Mouse (Mus musculus): ENCODE measurements around the gene Mtmr14. TPM values are rescaled to one million over a fixed set of nuclear protein-coding genes. Genes with fewer than 3 reads are reported as not detected.

Mtmr14 gene
- total and polyA plus RNA-seq, 3 experiments: 63.9 to 88.0 (median 81.0) TPM

DNA sequence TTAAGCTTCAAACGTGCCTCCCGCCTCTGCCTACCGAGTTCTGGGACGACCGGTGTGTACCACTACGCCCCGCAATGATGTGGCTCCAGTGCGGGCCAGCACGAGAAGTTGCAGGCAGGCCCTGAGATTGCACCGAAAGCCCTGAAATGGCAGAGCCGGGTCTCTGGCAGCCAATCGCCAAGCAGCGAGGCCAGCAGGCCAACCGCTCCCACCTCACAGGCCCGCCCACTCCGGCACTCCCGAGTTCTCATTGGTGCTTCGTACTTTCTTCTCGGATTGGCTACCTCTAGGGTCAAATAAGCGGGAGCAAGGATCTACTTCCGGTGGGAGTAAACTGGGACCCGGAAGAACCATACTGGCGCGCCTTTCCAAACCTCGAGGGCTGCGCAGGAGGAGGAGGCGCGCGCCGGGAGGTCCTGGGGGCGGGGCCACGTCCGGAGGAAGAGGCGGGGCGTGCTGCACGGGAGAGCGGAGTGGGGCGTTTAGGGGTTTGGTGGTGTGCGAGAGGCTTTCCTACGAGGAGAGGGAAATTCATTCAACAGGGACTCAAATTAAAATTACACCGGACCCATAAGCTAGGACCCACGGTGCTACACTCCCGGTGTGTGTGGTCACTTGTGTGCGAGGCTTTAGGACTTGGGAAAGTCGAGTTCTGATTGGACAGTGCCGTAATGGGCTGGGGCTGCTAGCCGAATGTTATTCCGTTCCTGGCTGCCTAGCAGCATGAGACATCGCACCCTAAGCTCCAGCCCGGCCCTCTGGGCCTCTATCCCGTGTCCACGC, 89.1 kb downstream of the Mtmr14 start, which contains the start of gene Ogg1:
Ogg1 (plus strand) TSS at position 440 of the 783 bp plus-strand sequence.
- dilution Hi-C loops (cut with MboI; ENCODE audit: extremely low pct_ligation_motif_present, extremely low pct_unique_long_range_greater_than_20kb, low sequenced_read_pairs) (no loop called here), in situ Hi-C loops (cut with MboI; ENCODE audit: low pct_ligation_motif_present, low pct_unique_long_range_greater_than_20kb, low sequenced_read_pairs) (no loop called here)
- H3K36me3 ChIP-seq (replicated peaks in 1 of 2; ENCODE audit: control insufficient read depth in 1 of 2, insufficient read depth in 1 of 2, low read length in 1 of 2): peaks cover 47 to 65% of the 10 kb centered on the region in 2 experiments
- peak within 1 kb of the TSS; percentile 70 for H3K4me2 ChIP-seq (ENCODE audit: insufficient read depth, low read depth, poor library complexity, severe bottlenecking)
- peaks cover 12 to 43% of the 10 kb centered on the region in 2 experiments for H3K4me1 ChIP-seq (ENCODE audit: control insufficient read depth in 1 of 2, insufficient read depth in 2 of 2)
- peak within 1 kb of the TSS; percentile 82 for H3K9ac ChIP-seq (ENCODE audit: insufficient read depth, low read depth)
- DNase-seq (ENCODE audit: extremely low read depth): peak; percentile 99
- no peaks in the 10 kb centered on the region for H3K27me3 ChIP-seq (replicated peaks)
- no peaks in the 10 kb centered on the region for H3K9me3 ChIP-seq (replicated peaks; ENCODE audit: low read length)
- H3K4me3 ChIP-seq (replicated peaks in 1 of 3; ENCODE audit: low read depth in 2 of 3, low read length in 2 of 3, poor library complexity in 1 of 3): peak within 1 kb of the TSS; percentile 60 to 96 (median 74)
- peak; percentile 89 for TF ChIP-seq POLR2A (IDR thresholded peaks at IDR 0.05; ENCODE audit: low read depth, low read length)
- peak; percentile 23; the same call in 1 of the 2 replicates for TF ChIP-seq MYC (IDR thresholded peaks at IDR 0.05; ENCODE audit: low read depth, low read length)
- TF ChIP-seq ELF1 (IDR thresholded peaks at IDR 0.05; ENCODE audit: low read depth, low read length): peak; percentile 98
- peak; percentile 21; the same call in 1 of the 2 replicates for TF ChIP-seq MAX (IDR thresholded peaks at IDR 0.05; ENCODE audit: low read length)
- no peak for TF ChIP-seq CHD1 (IDR thresholded peaks at IDR 0.05; ENCODE audit: low read depth, low read length)
- TF ChIP-seq USF2 (conservative IDR thresholded peaks at IDR 0.05; ENCODE audit: low read depth, low read length): no peak
- peak; percentile 79; the same call in 1 of the 2 replicates for TF ChIP-seq TBP (conservative IDR thresholded peaks at IDR 0.05; ENCODE audit: low read depth, low read length)
- TF ChIP-seq CHD2 (IDR thresholded peaks at IDR 0.05; ENCODE audit: low read length): peak; percentile 95
- TF ChIP-seq ZC3H11A (IDR thresholded peaks at IDR 0.05; ENCODE audit: low read depth, low read length): no peak
- peak; percentile 79 for TF ChIP-seq NELFE (IDR thresholded peaks at IDR 0.05; ENCODE audit: low read depth, low read length)
- no peak for TF ChIP-seq RCOR1 (conservative IDR thresholded peaks at IDR 0.05; ENCODE audit: low read depth, low read length)
- no peak for TF ChIP-seq USF1 (IDR thresholded peaks at IDR 0.05; ENCODE audit: low read depth, low read length)
- TF ChIP-seq MEF2A (IDR thresholded peaks at IDR 0.05; ENCODE audit: borderline replicate concordance, low read depth, low read length): no peak; the same call in 1 of the 2 replicates
- no peak for TF ChIP-seq ZNF384 (IDR thresholded peaks at IDR 0.05; ENCODE audit: low read depth, low read length)
- TF ChIP-seq PAX5 (IDR thresholded peaks at IDR 0.05; ENCODE audit: low read length): no peak
- TF ChIP-seq BHLHE40 (IDR thresholded peaks at IDR 0.05; ENCODE audit: low read depth, low read length): peak; percentile 68; the same call in 1 of the 2 replicates
- TF ChIP-seq JUN (IDR thresholded peaks at IDR 0.05; ENCODE audit: insufficient read depth, low read depth, low read length): no peak
- peak; percentile 91; the same call in 1 of the 2 replicates for TF ChIP-seq E2F4 (IDR thresholded peaks at IDR 0.05; ENCODE audit: insufficient replicate concordance, low read depth, low read length)
- no peak; the same call in 1 of the 2 replicates for TF ChIP-seq GABPA (IDR thresholded peaks at IDR 0.05; ENCODE audit: insufficient replicate concordance, low read depth, low read length)
- TF ChIP-seq IRF4 (IDR thresholded peaks at IDR 0.05; ENCODE audit: low read depth, low read length): peak; percentile 82
- no peak for TF ChIP-seq JUND (conservative IDR thresholded peaks at IDR 0.05; ENCODE audit: low read depth, low read length)
- no peak for TF ChIP-seq ZMIZ1 (IDR thresholded peaks at IDR 0.05; ENCODE audit: low read depth, low read length)
- TF ChIP-seq KAT2A (IDR thresholded peaks at IDR 0.05; ENCODE audit: insufficient replicate concordance, low read length): peak; percentile 85; the same call in 1 of the 2 replicates
- no peak for TF ChIP-seq SMC3 (IDR thresholded peaks at IDR 0.05; ENCODE audit: low read depth, low read length)
- peak; percentile 83 for TF ChIP-seq NRF1 (IDR thresholded peaks at IDR 0.05; ENCODE audit: low read depth, low read length)
- no peak for TF ChIP-seq MAFK (IDR thresholded peaks at IDR 0.05; ENCODE audit: insufficient replicate concordance, low read length)
- no peak for TF ChIP-seq ETS1 (conservative IDR thresholded peaks at IDR 0.05; ENCODE audit: low read depth, low read length)
- peak; percentile 93 for TF ChIP-seq POLR2AphosphoS2 (IDR thresholded peaks at IDR 0.05; ENCODE audit: low read depth, low read length)
- TF ChIP-seq HCFC1 (IDR thresholded peaks at IDR 0.05; ENCODE audit: low read depth, low read length): peak; percentile 89
- TF ChIP-seq RAD21 (IDR thresholded peaks at IDR 0.05; ENCODE audit: low read depth, low read length): no peak; the same call in 1 of the 2 replicates
- TF ChIP-seq MAZ (IDR thresholded peaks at IDR 0.05; ENCODE audit: low read depth, low read length): peak; percentile 69
- TF ChIP-seq TCF12 (IDR thresholded peaks at IDR 0.05; ENCODE audit: low read depth, low read length): peak; percentile 69; the same call in 1 of the 2 replicates
- TF ChIP-seq EP300 (IDR thresholded peaks at IDR 0.05; ENCODE audit: low read length): no peak
- TF ChIP-seq UBTF (IDR thresholded peaks at IDR 0.05; ENCODE audit: low read depth, low read length): no peak
- TF ChIP-seq ZKSCAN1 (IDR thresholded peaks at IDR 0.05; ENCODE audit: borderline replicate concordance, low read depth, low read length): no peak
- peak; percentile 71; the same call in 1 of the 2 replicates for TF ChIP-seq MXI1 (IDR thresholded peaks at IDR 0.05; ENCODE audit: low read depth, low read length)
- TF ChIP-seq CTCF (conservative IDR thresholded peaks at IDR 0.05 in 1 of 2, IDR thresholded peaks at IDR 0.05 in 1 of 2; ENCODE audit: low read depth in 2 of 2, low read length in 2 of 2): no peak
- TF ChIP-seq SIN3A (IDR thresholded peaks at IDR 0.05; ENCODE audit: low read length): peak; percentile 74
- H3K79me2 ChIP-seq (replicated peaks; ENCODE audit: control insufficient read depth, extremely low read depth, insufficient read depth, poor library complexity, severe bottlenecking): no peaks in the 10 kb centered on the region
- H3K27ac ChIP-seq (ENCODE audit: insufficient read depth, low read depth): peak within 1 kb of the TSS; percentile 48
